Mouse (Mus musculus) common myeloid progenitor, adult 5-6 weeks (primary cell): Measurements from ENCODE around the gene Ppp6r2. TPM values are rescaled to one million over a fixed set of nuclear protein-coding genes. Genes with fewer than 3 reads are reported as not detected.
A peak's percentile ranks its signal among the peaks of the same experiment; 100 is the strongest.

Experiments
- ATAC-seq: replicated peaks from 2 replicates; pipeline ENCODE4 v1.8.0; 2016; ENCODE audit warnings: low read depth, mild to moderate bottlenecking, moderate TSS enrichment, inconsistent platforms; ENCODE audit not compliant: poor library complexity, severe bottlenecking
- total RNA-seq: library from RNA; stranded (forward); fragments of 200-1000, 187-1606 nt; gene quantifications from 2 replicates; pipeline ENCODE4 v1.2.3, GENCODE M21; 2017

Gene Ppp6r2
- total RNA-seq = 15.6 and 22.7 TPM in 2 replicates

GRCm38 (mm10) chr15:89210915-89211715, at the start of gene Ppp6r2:
Gene Ppp6r2, plus strand, starts transcription at chr15:89211553.
- peak; percentile 61 for ATAC-seq

DNA sequence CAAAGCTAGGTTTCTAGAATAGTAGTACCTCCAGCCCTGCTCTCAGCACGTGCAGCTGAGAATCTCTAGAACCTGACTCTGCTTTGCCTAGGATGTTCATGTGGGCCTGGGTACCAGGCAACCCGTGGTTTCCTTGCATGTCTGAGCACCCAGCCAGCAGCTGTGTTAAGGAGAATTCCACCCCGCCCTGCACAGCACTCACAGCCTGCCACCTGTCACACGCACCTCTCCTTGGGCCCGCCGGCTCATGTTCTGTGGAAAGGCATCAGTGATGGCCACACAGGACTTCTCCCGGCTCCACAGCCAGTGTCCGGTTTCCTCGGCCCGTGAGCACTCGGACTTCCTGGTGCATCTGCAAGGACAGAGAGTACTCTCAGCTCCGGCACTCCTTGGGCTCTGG, 45.9 kb upstream of the Ppp6r2 start:
- ATAC-seq = no peak

DNA sequence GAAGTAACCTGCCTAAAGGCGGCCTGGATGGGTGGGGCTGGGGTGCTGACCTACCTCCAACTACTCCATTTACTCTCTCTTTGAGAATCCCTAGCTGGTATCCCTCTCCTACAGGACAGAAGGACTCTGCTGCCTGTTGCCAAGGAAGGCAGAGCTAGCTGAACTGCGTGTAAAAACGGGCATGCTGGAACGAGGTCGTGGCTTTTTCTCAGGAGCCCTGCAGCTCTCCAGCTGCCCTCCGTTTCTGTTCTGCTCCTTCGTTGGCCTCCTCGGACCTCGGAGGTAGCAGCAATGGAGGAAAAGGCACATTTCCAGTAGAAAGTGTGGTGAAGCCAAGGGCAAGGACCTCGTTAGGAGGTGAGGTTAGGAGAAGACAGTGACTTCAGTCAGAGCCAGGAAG, 42.4 kb upstream of the Ppp6r2 start:
- ATAC-seq = no peak

DNA sequence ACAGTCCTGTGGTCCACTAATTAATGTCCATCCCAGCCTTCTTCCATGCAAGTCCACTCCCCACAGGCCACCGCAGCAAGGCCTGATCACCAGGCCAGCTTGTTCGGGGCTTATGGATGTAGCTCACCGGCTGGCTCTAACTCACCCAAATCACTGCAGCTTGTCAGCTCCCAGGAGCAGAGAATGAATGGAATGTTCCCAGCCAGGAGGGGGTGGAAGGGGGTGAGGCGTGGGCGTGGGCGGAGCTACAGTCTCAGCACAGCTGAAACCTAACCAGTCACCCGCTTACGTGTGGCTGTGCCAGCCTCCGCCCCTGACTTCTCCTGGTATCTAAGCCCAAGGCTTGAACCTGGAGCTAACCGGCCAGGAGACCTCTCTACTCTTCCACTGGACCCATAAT, 41.9 kb upstream of the Ppp6r2 start:
- ATAC-seq = no peak

DNA sequence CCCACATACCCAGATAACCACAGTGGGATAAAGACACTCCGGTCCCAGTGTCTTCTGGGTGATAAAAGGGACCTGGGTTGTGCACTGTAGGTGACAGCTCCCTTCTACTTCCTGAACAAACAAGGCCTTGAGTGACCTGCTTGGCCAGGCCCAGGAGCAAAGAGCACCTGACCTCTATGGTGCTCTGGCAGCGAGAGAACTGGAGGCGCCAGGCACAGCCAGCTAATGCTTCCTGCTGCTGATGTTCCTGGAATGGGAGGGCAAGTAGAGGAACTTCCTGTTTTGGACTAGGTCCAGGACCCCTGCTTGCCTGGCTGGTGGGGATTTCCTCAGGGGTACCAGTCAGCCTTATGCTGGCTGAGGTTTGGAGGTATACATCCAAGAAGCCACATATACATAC, 41.3 kb upstream of the Ppp6r2 start:
- no peak for ATAC-seq

- ATAC-seq = peak; percentile 14; the same call in 1 of the 2 replicates
These were observed 39.8 kb upstream of the Ppp6r2 start for GRCm38 (mm10) chr15:89171526-89172051.

DNA sequence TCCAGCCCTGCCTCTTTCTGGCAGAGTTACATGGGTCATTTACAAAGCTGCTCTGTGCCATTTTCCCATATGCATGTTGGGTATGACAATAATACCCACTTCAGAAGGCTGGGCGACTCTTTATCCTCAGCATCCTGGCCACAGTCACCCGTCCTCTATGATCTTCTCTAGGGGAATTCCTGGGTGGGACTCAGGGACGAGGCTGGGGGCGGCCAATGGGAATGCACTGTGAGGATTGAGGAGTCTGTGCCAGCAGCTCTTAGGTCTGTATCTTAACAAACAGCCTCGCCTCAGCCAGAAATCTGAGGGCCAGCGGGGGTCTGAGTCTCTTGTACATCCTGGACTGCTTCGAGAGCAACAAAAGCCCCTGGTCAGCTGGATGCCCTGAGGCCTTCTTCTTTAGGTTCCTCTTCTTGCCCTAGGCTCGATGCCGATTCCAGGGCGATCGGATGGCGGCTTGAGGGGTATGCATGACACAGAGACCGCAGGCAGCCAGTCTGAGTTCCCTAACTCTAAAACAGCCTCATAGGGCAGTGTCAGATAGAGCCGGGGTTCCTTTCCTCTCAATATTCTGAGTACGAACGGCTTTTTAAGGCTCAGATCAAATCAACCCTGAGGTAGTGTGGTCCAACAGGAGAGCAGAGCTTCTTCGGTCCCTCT, 38.9 kb upstream of the Ppp6r2 start:
- peak; percentile 60 for ATAC-seq

DNA sequence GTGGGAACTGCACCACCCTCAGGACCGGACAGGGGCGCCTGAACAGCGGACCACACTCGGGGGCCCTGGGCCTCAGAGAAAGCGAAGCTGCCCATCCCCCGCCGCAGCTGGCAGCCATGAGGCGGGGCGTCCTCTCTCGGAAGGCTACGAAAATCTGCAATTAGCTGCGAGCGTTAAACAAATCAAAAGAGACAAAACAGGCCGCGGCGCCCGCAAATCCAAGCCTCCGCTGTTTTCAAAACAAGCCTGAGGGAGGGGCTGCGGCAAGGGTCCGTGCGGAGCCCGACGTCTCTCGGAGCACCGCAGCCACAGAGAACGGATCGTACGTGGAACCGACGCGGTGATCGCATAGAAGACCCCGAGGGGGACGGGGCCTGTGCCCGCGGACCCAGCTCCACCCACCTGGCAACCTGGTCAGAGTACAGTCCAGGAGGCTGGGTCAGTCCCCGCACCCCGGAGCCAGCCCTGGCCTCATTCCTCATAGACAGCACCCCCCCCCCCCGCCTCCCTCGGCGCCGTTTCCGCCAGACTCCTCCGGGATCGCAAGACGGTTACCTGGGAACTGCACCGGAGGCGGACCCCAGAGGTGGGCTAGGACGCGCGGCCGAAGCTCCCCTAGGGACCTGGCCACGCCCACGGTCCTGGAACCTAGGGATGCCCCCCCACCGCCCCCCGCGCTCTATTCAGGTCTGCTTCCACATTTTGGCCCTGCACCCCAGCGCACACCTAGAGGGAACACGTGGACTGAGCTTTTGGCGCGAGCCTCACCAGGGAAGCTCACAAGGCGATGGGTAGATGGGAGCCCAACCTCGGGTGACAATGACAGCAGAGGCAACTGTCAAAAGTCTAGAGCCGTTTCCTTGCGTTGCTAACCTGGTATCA, 38.1 kb upstream of the Ppp6r2 start:
- no peak for ATAC-seq

GRCm38 (mm10) chr15:89173906-89174214, 37.5 kb upstream of the Ppp6r2 start:
- ATAC-seq = peak; percentile 19; the same call in 1 of the 2 replicates

GRCm38 (mm10) chr15:89174889-89175339, 36.4 kb upstream of the Ppp6r2 start:
- ATAC-seq = no peak

DNA sequence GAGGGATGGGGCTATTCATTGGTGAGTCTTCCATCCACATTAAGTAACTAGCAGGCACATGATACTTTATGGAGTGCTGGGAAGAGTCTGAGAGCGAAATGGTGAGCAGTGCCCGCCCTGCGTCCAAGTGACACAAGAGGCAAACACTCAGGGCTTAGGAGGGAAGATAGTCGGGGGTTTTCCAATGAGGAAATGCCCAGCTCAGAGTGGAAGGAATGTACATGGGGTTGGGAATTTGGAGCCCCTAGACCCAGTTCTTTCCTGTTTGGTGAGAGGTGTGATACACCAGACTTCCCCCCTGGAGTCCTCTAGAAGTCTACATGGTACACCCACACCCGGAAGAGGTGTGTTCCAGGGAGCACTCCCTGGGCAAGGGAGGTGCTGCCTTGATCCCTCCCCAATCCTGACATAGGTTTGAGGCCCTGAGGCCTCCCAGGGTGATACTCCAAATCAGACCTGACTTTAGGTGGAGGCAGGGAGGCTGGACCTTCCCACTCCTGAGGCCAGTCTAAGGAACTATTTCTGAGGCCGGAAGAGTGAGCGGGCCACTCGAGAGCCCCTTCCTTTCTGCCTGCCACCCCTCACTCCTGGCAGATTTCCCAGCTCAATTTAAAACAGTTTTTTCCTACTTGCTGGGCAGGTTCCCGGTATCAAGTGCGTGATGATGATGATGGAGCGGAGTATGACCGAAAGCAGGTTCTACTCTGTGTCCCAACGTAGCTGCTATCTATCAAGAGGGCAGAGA, 35.8 kb upstream of the Ppp6r2 start:
- ATAC-seq = no peak

- peak; percentile 21; the same call in 1 of the 2 replicates for ATAC-seq
These were observed 34.2 kb upstream of the Ppp6r2 start for GRCm38 (mm10) chr15:89177121-89177520.

DNA sequence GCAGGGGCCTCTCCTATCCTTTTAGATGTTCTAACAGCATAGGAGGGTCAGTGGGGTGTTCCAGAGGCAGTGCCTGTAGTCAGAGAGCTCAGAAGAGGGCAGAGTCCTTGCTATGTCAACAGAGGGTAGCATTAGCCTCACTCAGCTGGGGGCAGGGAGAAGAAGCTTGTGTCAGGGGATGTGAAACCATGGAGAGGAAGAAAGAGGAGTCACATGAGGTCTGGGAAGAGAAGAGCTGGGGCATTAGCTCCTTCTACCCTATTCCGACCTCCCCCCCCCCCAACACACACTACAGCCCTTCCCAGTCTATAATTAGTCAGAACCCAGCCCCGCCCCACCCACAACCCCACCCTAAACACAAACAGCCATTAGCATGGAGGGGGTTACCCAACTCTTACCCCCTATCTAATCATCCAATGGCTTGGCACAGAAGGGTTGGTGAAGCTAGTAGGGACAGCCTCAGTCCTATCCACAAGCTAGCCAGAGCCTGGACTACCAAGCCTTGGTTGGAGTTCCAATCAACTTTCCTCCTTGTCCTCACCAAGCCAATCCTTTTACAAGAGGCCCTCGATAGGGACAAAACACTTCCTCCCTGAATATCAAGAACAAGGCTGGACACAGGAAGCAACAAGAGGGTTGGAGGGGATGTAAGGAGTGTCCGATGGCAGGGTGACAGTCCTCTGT, 33.6 kb upstream of the Ppp6r2 start:
- peak; percentile 20 for ATAC-seq

GRCm38 (mm10) chr15:89178260-89178860, 33.0 kb upstream of the Ppp6r2 start:
- ATAC-seq = no peak

DNA sequence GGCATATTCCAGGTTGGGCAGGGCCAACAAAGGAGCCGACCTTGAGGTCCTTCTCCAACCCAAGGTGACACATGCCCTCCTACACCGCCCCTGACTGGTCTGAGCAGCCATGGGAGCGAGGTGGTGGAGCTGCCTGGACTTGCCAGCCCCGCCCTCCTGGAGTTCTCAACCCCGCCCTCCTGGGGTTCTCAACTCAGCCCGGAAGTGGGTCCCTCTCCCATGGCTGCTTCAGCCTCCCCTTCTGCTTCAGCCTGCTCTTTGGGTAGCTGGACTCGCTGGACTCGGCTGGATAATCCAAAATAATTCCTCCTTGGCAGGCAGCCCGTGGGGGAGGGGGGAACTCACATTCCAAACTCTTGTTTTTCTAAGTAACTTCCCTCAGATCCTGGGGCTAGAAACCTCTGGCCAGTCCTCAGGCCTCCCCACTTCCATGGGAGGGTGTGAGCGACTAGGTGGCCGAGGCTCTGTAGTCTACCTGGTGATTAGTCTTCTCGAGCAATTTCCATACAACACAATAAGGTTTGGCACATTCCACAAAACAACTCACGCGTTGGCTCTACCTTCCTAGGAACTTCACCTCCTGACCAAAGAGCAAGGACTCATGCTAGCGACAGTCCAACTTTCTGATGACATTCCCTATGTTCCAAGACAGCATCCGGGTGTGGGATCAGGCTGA, 32.3 kb upstream of the Ppp6r2 start:
- ATAC-seq = peak; percentile 50; the same call in 1 of the 2 replicates

- ATAC-seq = no peak
These were observed 31.8 kb upstream of the Ppp6r2 start for GRCm38 (mm10) chr15:89179630-89179964.

DNA sequence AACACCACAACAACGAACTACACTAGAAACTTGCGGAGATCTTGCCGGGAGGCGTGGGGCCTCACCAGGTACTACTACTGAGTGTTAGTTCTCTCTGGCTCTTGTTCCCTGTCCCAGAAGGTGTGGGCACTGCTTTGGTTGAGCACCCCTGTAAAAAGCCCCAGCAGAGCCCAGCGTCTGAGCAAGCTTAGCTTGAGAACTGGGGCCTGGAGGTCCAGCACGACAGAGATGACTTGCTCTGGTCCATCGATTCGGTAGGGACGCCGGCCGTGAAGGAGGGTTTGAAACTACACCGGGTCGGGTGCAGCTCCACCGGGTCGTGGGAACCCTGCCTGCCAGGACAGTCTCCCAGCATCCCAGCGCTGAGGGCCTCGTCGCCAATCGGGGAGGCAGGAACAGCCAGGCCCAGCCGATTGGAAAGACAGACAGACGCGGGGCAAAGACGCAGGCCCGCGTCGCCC, 31.2 kb upstream of the Ppp6r2 start:
- no peak for ATAC-seq

DNA sequence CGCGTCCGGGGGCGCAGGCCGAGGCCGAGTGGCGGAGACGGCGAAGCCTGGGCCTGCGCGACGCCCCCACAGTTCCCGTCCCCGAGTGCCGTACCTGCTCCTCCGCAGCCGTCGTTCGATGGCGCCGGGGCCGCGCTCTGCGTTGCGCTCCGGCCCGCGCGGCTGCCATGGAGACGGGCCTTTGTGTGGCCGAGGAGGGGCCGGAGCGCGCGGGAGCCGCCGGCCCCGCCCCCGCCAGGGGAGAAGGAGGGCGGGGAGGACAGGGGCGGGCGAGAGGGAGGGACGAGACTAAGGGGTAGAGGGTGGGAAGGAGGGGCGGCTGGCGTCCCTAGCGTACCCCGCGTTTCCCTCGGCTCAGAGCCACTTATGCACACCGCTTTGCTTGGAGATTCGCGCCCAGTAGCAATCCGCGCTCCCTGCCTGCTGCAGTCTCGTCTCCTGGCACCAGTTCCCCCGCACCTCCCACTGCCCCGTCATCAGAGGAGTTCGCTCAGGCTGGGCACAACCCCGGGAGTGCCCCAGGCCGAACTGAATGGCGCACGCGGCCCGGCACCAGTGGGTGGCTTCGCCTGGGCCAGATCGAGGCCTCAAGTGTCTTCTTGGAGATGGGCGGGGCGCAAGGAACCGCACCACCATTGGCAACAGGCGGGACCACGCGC, 30.7 kb upstream of the Ppp6r2 start, which contains the start of gene Plxnb2:
Gene Plxnb2 (minus strand): TSS at position 218 of the 659 bp plus-strand sequence.
- ATAC-seq = peak; percentile 33
